Mouse (Mus musculus) embryonic facial prominence, embryonic 11.5 days (tissue): ENCODE data around the gene Lrrc36. TPM values are rescaled to one million over a fixed set of nuclear protein-coding genes. Genes with fewer than 3 reads are reported as not detected.

Source experiments
- ATAC-seq: fragments of 200-750 bp; cut with Nextera tagmentation; replicated peaks from 2 replicates; pipeline ENCODE4 v1.8.0; 2017; ENCODE audit warnings: low read depth; ENCODE audit not compliant: insufficient number of reproducible peaks, low FRiP score, low TSS enrichment
- DNase-seq: peaks from one replicate; pipeline ENCODE4 v3.0.0-alpha.2; 2015; ENCODE audit warnings: low spot score
- H3K27ac ChIP-seq: fragments of 300-500 bp; sonication (generic); replicated peaks from 2 replicates; pipeline ENCODE4 v1.5.1; 2014; ENCODE audit warnings: mild to moderate bottlenecking, low read depth, low read length, control low read depth
- H3K27me3 ChIP-seq: fragments of 300-500 bp; sonication (generic); 2 replicates; pipeline ENCODE4 v1.6.1; 2014; ENCODE audit warnings: mild to moderate bottlenecking, low read length, moderate library complexity, mixed read lengths; ENCODE audit not compliant: control insufficient read depth, insufficient read depth
- H3K36me3 ChIP-seq: fragments of 300-500 bp; sonication (generic); replicated peaks from 2 replicates; pipeline ENCODE4 v1.6.1; 2014; ENCODE audit warnings: low read depth, mild to moderate bottlenecking, low read length, moderate library complexity, mixed read lengths; ENCODE audit not compliant: control insufficient read depth, insufficient read depth
- H3K4me1 ChIP-seq: fragments of 300-500 bp; sonication (generic); 2 replicates; pipeline ENCODE4 v1.6.1; 2014; ENCODE audit warnings: low read length, mixed read lengths; ENCODE audit not compliant: control insufficient read depth, insufficient read depth
- H3K4me2 ChIP-seq: fragments of 300-500 bp; sonication (generic); 2 replicates; pipeline ENCODE4 v1.6.1; 2014; ENCODE audit warnings: low read depth, mild to moderate bottlenecking, control low read depth, low read length, moderate library complexity
- H3K4me3 ChIP-seq: fragments of 300-500 bp; sonication (generic); 2 replicates; pipeline ENCODE4 v1.5.1; 2014; ENCODE audit warnings: low read depth, low read length, control low read depth
- H3K9ac ChIP-seq: fragments of 300-500 bp; sonication (generic); replicated peaks from 2 replicates; pipeline ENCODE4 v1.6.1; 2014; ENCODE audit warnings: mild to moderate bottlenecking, control low read depth, low read length
- H3K9me3 ChIP-seq: fragments of 300-500 bp; sonication (generic); replicated peaks from 2 replicates; pipeline ENCODE4 v1.6.1; 2016; ENCODE audit warnings: mild to moderate bottlenecking, low read length, inconsistent platforms, mixed read lengths; ENCODE audit not compliant: control insufficient read depth
- WGBS: fragments of 180-500 bp; shearing (Covaris S2); extraction: QIAGEN DNeasy Blood & Tissue Kit; methylation state at CpG from one replicate; pipeline ENCODE4 v1.1.7; 2014; 5-methylcytosine and 5-hydroxymethylcytosine counted together
- polyA plus RNA-seq: library from polyadenylated mRNA; unstranded; fragments of >200 nt; fragmentation: Nextera tagmentation; extraction: Ambion mirVana; gene quantifications from 2 replicates; pipeline ENCODE4 v1.2.1, GENCODE M21; 2014

Gene Lrrc36
- polyA plus RNA-seq, 1 experiment from 2014 or later: 0.39 TPM

- no peaks in the 10 kb centered on the region for H3K9me3 ChIP-seq
- no peak overlapping the region for H3K4me3 ChIP-seq
- H3K4me2 ChIP-seq: no peak overlapping the region
- H3K36me3 ChIP-seq: no peaks in the 10 kb centered on the region
- DNase-seq (no peak), ATAC-seq (no peak)
- no peak overlapping the region for H3K9ac ChIP-seq
- H3K27me3 ChIP-seq: no peaks in the 10 kb centered on the region
- WGBS: 69% methylated on average over 1 of the region's 1 CpGs
- H3K27ac ChIP-seq: no peak overlapping the region
- H3K4me1 ChIP-seq: no peaks in the 10 kb centered on the region
These were observed 26.2 kb upstream of the Lrrc36 start for GRCm38 (mm10) chr8:105387151-105387550.

- ATAC-seq: no peak
- 90% methylated on average over 6 of the region's 6 CpGs for WGBS
These were observed 24.3 kb upstream of the Lrrc36 start for GRCm38 (mm10) chr8:105389096-105389495.

GRCm38 (mm10) chr8:105393089-105393787, 20.1 kb upstream of the Lrrc36 start:
- Histone ChIP-seq H3K36me3 (no peaks in the 10 kb centered on the region), H3K27me3 (no peaks in the 10 kb centered on the region), H3K9me3 (no peaks in the 10 kb centered on the region), H3K4me2 (no peak overlapping the region), H3K9ac (no peak overlapping the region), H3K27ac (no peak overlapping the region), H3K4me3 (no peak overlapping the region), H3K4me1 (no peaks in the 10 kb centered on the region)
- ATAC-seq (no peak), DNase-seq (no peak)
- 85% methylated on average over 12 of the region's 12 CpGs for WGBS

More at GRCm38 (mm10) chr8:105389096-105389495, 24.3 kb upstream of the Lrrc36 start:
- Histone ChIP-seq H3K4me1 (no peaks in the 10 kb centered on the region), H3K4me3 (no peak overlapping the region), H3K27me3 (no peaks in the 10 kb centered on the region), H3K4me2 (no peak overlapping the region), H3K36me3 (no peaks in the 10 kb centered on the region), H3K9me3 (no peaks in the 10 kb centered on the region), H3K27ac (no peak overlapping the region), H3K9ac (no peak overlapping the region)
- no peak for DNase-seq

GRCm38 (mm10) chr8:105393915-105394314, 19.5 kb upstream of the Lrrc36 start:
- no peaks in the 10 kb centered on the region for H3K4me1 ChIP-seq
- H3K4me3 ChIP-seq: no peak overlapping the region
- WGBS: 79% methylated on average over 7 of the region's 7 CpGs
- no peaks in the 10 kb centered on the region for H3K27me3 ChIP-seq
- H3K9ac ChIP-seq: no peak overlapping the region
- H3K4me2 ChIP-seq: no peak overlapping the region
- H3K9me3 ChIP-seq: no peaks in the 10 kb centered on the region
- no peak overlapping the region for H3K27ac ChIP-seq
- no peaks in the 10 kb centered on the region for H3K36me3 ChIP-seq
- DNase-seq (no peak), ATAC-seq (no peak)

GRCm38 (mm10) chr8:105397747-105398146, 15.6 kb upstream of the Lrrc36 start:
- no peaks in the 10 kb centered on the region for H3K4me1 ChIP-seq
- no peak overlapping the region for H3K27ac ChIP-seq
- no peaks in the 10 kb centered on the region for H3K36me3 ChIP-seq
- no peaks in the 10 kb centered on the region for H3K27me3 ChIP-seq
- no peaks in the 10 kb centered on the region for H3K9me3 ChIP-seq
- no peak for ATAC-seq
- no peak overlapping the region for H3K9ac ChIP-seq
- 42% methylated on average over 3 of the region's 3 CpGs for WGBS
- H3K4me2 ChIP-seq: no peak overlapping the region
- peak; percentile 78 for DNase-seq
- no peak overlapping the region for H3K4me3 ChIP-seq

GRCm38 (mm10) chr8:105400016-105400415, 13.4 kb upstream of the Lrrc36 start:
- DNase-seq: no peak
- no peak overlapping the region for H3K4me2 ChIP-seq
- H3K9ac ChIP-seq: no peak overlapping the region
- no peaks in the 10 kb centered on the region for H3K27me3 ChIP-seq
- H3K9me3 ChIP-seq: no peaks in the 10 kb centered on the region
- H3K4me3 ChIP-seq: no peak overlapping the region
- ATAC-seq: no peak
- H3K36me3 ChIP-seq: no peaks in the 10 kb centered on the region
- WGBS: 82% methylated on average over 5 of the region's 5 CpGs
- H3K27ac ChIP-seq: no peak overlapping the region
- H3K4me1 ChIP-seq: no peaks in the 10 kb centered on the region

GRCm38 (mm10) chr8:105403467-105403866, 9.9 kb upstream of the Lrrc36 start:
- WGBS: 88% methylated on average over 8 of the region's 8 CpGs
- no peak overlapping the region for H3K4me2 ChIP-seq
- no peak for ATAC-seq
- DNase-seq: no peak
- no peaks in the 10 kb centered on the region for H3K36me3 ChIP-seq
- no peaks in the 10 kb centered on the region for H3K27me3 ChIP-seq
- no peak overlapping the region for H3K9ac ChIP-seq
- no peaks in the 10 kb centered on the region for H3K4me1 ChIP-seq
- no peaks in the 10 kb centered on the region for H3K9me3 ChIP-seq
- H3K27ac ChIP-seq: no peak overlapping the region
- no peak overlapping the region for H3K4me3 ChIP-seq

- Histone ChIP-seq H3K4me1 (no peaks in the 10 kb centered on the region), H3K4me2 (no peak overlapping the region), H3K27ac (no peak overlapping the region), H3K9me3 (no peaks in the 10 kb centered on the region), H3K9ac (no peak overlapping the region), H3K27me3 (no peaks in the 10 kb centered on the region), H3K36me3 (no peaks in the 10 kb centered on the region), H3K4me3 (no peak overlapping the region)
- WGBS: 63% methylated on average over 1 of the region's 1 CpGs
- ATAC-seq (no peak), DNase-seq (no peak)
These were observed 8.9 kb upstream of the Lrrc36 start for GRCm38 (mm10) chr8:105404496-105404895.
